Mouse (Mus musculus) cortical plate, adult 2 months (tissue): ENCODE data around the gene Tmem198b.

Source experiments
- CTCF ChIP-seq: fragments of 200-500 bp; IDR thresholded peaks from 2 replicates; pipeline ENCODE4 v1.5.1; 2011; ENCODE audit warnings: mild to moderate bottlenecking, control low read depth, low read length; ENCODE audit not compliant: insufficient read depth; ENCODE audit errors: extremely low read depth
- POLR2A ChIP-seq: fragments of 200-500 bp; IDR thresholded peaks from 2 replicates; pipeline ENCODE4 v1.6.1; 2011; ENCODE audit warnings: mild to moderate bottlenecking, low read length, control low read depth; ENCODE audit not compliant: insufficient read depth; ENCODE audit errors: extremely low read depth

GRCm38 (mm10) chr10:128801981-128802495 is 2.1 kb downstream of the Tmem198b start:
- TF ChIP-seq CTCF (no peak), POLR2A (no peak)
